Mouse (Mus musculus): Measurements from ENCODE around the gene Ddr1.

GRCm38 (mm10) chr17:35681986-35682385 lies 22.4 kb downstream of the Ddr1 start:
- TF ChIP-seq CTCF (IDR thresholded peaks at IDR 0.05; ENCODE audit: control insufficient read depth, insufficient read depth, insufficient read length) (no peak), USF1 (IDR thresholded peaks at IDR 0.05; ENCODE audit: low read depth) (no peak), CEBPB (IDR thresholded peaks at IDR 0.05; ENCODE audit: low read depth) (no peak), MAX (IDR thresholded peaks at IDR 0.05) (no peak)

All from C2C12 (cell line).